Mouse (Mus musculus) thymus, adult 2 months (tissue): ENCODE results near the gene Trim45. TPM values are rescaled to one million over a fixed set of nuclear protein-coding genes. Genes with fewer than 3 reads are reported as not detected.

Source experiments
- DNase-seq: peaks from one replicate; pipeline ENCODE4 v3.0.0; 2021
- H3K27ac ChIP-seq: fragments of 200-500 bp; 2 replicates; pipeline ENCODE4 v1.5.1; 2012; ENCODE audit warnings: low read length, control low read depth; ENCODE audit not compliant: control insufficient read depth, insufficient read depth
- H3K27me3 ChIP-seq: fragments of 200-500 bp; 2 replicates; pipeline ENCODE4 v1.6.1; 2012; ENCODE audit warnings: mild to moderate bottlenecking, low read length, moderate library complexity, mixed read lengths; ENCODE audit not compliant: control insufficient read depth, insufficient read depth
- H3K36me3 ChIP-seq: fragments of 200-500 bp; 2 replicates; pipeline ENCODE4 v1.6.1; 2012; ENCODE audit warnings: mild to moderate bottlenecking, low read length, moderate library complexity; ENCODE audit not compliant: control insufficient read depth, insufficient read depth
- H3K4me1 ChIP-seq: fragments of 200-500 bp; replicated peaks from 2 replicates; pipeline ENCODE4 v1.6.1; 2012; ENCODE audit warnings: low read length; ENCODE audit not compliant: control insufficient read depth, insufficient read depth
- H3K4me3 ChIP-seq: fragments of 200-500 bp; 2 replicates; pipeline ENCODE4 v1.5.1; 2012; ENCODE audit warnings: mild to moderate bottlenecking, low read length, control low read depth, moderate library complexity; ENCODE audit not compliant: control insufficient read depth, insufficient read depth
- CTCF ChIP-seq: fragments of 200-500 bp; IDR thresholded peaks from 2 replicates; pipeline ENCODE4 v1.5.1; 2012; ENCODE audit warnings: mild to moderate bottlenecking, control low read depth, low read length, moderate library complexity, borderline replicate concordance; ENCODE audit not compliant: control insufficient read depth, poor library complexity, insufficient read depth; ENCODE audit errors: extremely low read depth
- POLR2A ChIP-seq: fragments of 200-500 bp; IDR thresholded peaks from 2 replicates; pipeline ENCODE4 v1.6.1; 2012; ENCODE audit warnings: mild to moderate bottlenecking, low read length, control low read depth, moderate library complexity; ENCODE audit not compliant: control insufficient read depth, poor library complexity, insufficient read depth; ENCODE audit errors: extremely low read depth
- WGBS: fragments of 180-500 bp; shearing (Covaris S2); methylation state at CpG from one replicate; pipeline ENCODE4 v1.1.7; 2018; 5-methylcytosine and 5-hydroxymethylcytosine counted together
- polyA plus RNA-seq: library from polyadenylated mRNA; depleted of rRNA; stranded (reverse); fragments of >200 nt; gene quantifications from 2 replicates; pipeline ENCODE4 v1.2.3, GENCODE M21; 2012

The Trim45 gene
- polyA plus RNA-seq, 1 experiment = 3.2 TPM

GRCm38 (mm10) chr3:100911026-100911425, 11.0 kb upstream of the Trim45 start:
- no peak for TF ChIP-seq CTCF
- TF ChIP-seq POLR2A = no peak
- 92% methylated on average over 9 of the region's 9 CpGs for WGBS
- no peaks in the 10 kb centered on the region for H3K36me3 ChIP-seq

DNA sequence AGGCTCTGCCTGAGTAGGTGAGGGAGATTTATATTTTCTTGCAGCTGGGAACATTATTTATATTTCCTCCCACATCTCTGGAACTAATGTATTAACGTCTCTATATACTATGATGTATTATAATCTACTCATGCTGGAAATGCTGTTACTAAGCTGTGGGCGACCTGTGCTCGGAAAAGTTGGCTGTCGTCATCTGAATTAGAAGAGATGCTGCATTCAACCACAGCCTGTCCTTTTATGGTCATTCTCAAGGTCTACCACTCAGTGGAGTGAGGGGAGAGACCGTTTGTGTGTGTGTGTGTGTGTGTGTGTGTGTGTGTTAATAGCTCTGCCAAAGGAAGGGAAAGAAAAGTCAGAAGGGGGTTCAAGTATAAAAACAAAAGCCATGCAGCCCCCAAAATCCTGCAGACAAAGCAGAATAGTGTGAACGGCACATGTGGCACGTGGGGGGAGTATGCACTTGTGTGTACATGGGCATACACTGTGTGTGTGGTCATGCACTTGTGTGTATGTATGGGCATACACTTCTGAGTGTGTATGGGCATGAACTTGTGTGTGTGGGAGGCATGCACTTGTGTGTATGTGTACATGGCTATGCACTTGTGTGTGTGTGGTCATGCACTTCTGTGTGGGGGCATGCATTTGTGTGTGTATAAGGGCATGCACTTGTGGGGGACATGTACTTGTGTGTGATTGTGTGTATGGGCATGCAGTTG, 10.3 kb upstream of the Trim45 start:
- Histone ChIP-seq H3K4me1 (no peaks in the 10 kb centered on the region; the same call in 1 of the 2 replicates), H3K36me3 (no peaks in the 10 kb centered on the region), H3K4me3 (no peak overlapping the region), H3K27ac (no peak overlapping the region), H3K27me3 (no peaks in the 10 kb centered on the region)
- no peak for DNase-seq
- TF ChIP-seq POLR2A (no peak), CTCF (no peak)
- WGBS = 85% methylated on average over 7 of the region's 7 CpGs

More at GRCm38 (mm10) chr3:100911026-100911425, 11.0 kb upstream of the Trim45 start:
- Histone ChIP-seq H3K27ac (no peak overlapping the region), H3K4me1 (no peaks in the 10 kb centered on the region; the same call in 1 of the 2 replicates), H3K27me3 (no peaks in the 10 kb centered on the region), H3K4me3 (no peak overlapping the region)
- DNase-seq = no peak

DNA sequence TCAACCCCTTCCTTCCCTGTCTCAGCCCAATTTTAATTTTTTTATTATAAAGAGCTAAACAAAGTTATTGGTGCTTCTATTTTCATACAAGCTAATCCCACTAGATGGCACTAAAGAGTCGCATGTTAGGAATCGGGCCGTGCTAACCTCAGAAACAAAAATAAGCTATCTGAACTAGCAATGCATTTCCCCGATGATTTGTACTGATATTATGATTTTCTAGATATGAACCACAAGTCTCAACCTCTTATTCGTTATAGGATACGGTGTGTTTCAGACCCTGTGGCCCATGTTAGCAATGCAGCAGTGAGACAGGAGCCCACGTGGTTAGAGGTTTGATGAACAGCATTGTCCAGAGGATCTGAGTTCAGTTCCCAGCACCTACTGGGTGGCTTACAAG, 5.2 kb upstream of the Trim45 start:
- Histone ChIP-seq H3K4me3 (no peak overlapping the region), H3K27me3 (no peaks in the 10 kb centered on the region), H3K27ac (no peak overlapping the region), H3K36me3 (no peaks in the 10 kb centered on the region), H3K4me1 (0 out of 2 replicates have a peak, but pooled peaks cover 2% of the 10 kb centered on the region)
- WGBS = 5% methylated on average over 7 of the region's 7 CpGs
- no peak for DNase-seq
- TF ChIP-seq POLR2A = no peak

- peaks cover 12% of the 10 kb centered on the region for H3K4me1 ChIP-seq
- no peak overlapping the region for H3K27ac ChIP-seq
- no peak for DNase-seq
- H3K27me3 ChIP-seq = no peaks in the 10 kb centered on the region
- no peaks in the 10 kb centered on the region for H3K36me3 ChIP-seq
- peak overlapping the region; percentile 40 for H3K4me3 ChIP-seq
- TF ChIP-seq POLR2A (no peak), CTCF (no peak)
- 21% methylated on average over 9 of the region's 9 CpGs for WGBS
These were observed 1.3 kb upstream of the Trim45 start for GRCm38 (mm10) chr3:100920611-100921140.

GRCm38 (mm10) chr3:100922506-100923375, 739 bp downstream of the Trim45 start:
- no peaks in the 10 kb centered on the region for H3K27me3 ChIP-seq
- 33% methylated on average over 28 of the region's 28 CpGs for WGBS
- peak overlapping the region; percentile 47 for H3K4me3 ChIP-seq
- no peak for TF ChIP-seq CTCF
- no peak; the same call in 1 of the 2 replicates for TF ChIP-seq POLR2A
- no peaks in the 10 kb centered on the region for H3K36me3 ChIP-seq
- H3K4me1 ChIP-seq = peaks cover 12% of the 10 kb centered on the region
- H3K27ac ChIP-seq = no peak overlapping the region
- DNase-seq = no peak

GRCm38 (mm10) chr3:100924065-100924732, 2.2 kb downstream of the Trim45 start:
- Histone ChIP-seq H3K27me3 (no peaks in the 10 kb centered on the region), H3K4me1 (peaks cover 12% of the 10 kb centered on the region), H3K4me3 (no peak overlapping the region), H3K36me3 (no peaks in the 10 kb centered on the region), H3K27ac (no peak overlapping the region)
- no peak for DNase-seq
- TF ChIP-seq CTCF = no peak
- no peak for TF ChIP-seq POLR2A
- 71% methylated on average over 6 of the region's 6 CpGs for WGBS
